Mouse (Mus musculus) left cerebral cortex, postnatal 10 days (tissue): ENCODE results near the gene Phf19. TPM values are rescaled to one million over a fixed set of nuclear protein-coding genes. Genes with fewer than 3 reads are reported as not detected.

Experiments used
- DNase-seq, 2 experiments: peaks; one replicate each; pipeline ENCODE4 v3.0.0; 2021 to 2022; ENCODE audit warnings: low spot score in 2 of 2, mixed read lengths in 1 of 2; ENCODE audit errors: extremely low spot score in 1 of 2
- intact Hi-C: fragments of 180-260 bp; cut with DNase I; formaldehyde crosslinking; loops from one replicate; pipeline ENCODE4 v1.15.1; 2025
- total RNA-seq, 2 experiments: library from RNA; stranded (reverse); gene quantifications; 2 replicates each; pipeline ENCODE4 v1.2.3; 2021

Phf19 gene
- total RNA-seq, 2 experiments from 2014 or later = 1.3 to 1.8 TPM

DNA sequence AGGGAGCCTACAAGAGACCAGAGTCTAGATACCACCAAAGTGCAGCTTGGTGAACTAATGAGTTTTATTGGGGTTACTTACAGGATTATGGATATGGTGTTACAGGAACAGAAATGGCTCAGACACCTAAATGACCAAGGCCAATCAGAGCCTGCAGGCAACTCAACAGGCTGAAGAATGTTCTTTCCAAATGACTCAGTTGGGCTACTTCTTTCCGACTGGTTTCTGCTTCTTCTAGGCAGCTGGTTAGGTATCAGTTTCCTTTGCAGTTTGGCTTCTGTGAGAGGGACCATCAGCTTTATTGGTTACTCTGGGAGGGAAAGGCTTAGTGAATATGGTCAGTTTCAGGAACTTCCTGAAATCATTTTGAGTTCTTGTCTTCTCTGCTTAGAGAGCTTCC, 66.1 kb downstream of the Phf19 start:
- no peak for DNase-seq
- intact Hi-C loops = no loop called here

Other genes starting within 250 kb of the Phf19 start
- gene Gapvd1, start 158.8 kb downstream of the Phf19 start, total RNA-seq = 100 to 1,000 TPM; 109 to 115 TPM
- gene Hspa5, start 142.1 kb downstream of the Phf19 start, total RNA-seq = 100 to 1,000 TPM; 216 to 224 TPM
- gene Rabepk, start 114.1 kb downstream of the Phf19 start, total RNA-seq = 10 to 100 TPM; 22.3 to 32.6 TPM
- gene Fbxw2, start 87.7 kb downstream of the Phf19 start, total RNA-seq = 100 to 1,000 TPM in 1 of 2 experiments, 10 to 100 TPM in 1; 97.1 to 103 TPM
- under 1 TPM in 1 of 2 experiments, not detected in 1; 0.20 TPM for gene Gm34653, start 81.0 kb downstream of the Phf19 start, total RNA-seq
- under 1 TPM; 0.34 to 0.53 TPM for gene Cutal, start 39.6 kb downstream of the Phf19 start, total RNA-seq
- 10 to 100 TPM; 33.2 to 42.1 TPM for gene Psmd5, start 39.1 kb downstream of the Phf19 start, total RNA-seq
- gene Traf1, start 47.7 kb upstream of the Phf19 start, total RNA-seq = under 1 TPM; 0.36 to 0.53 TPM
- gene Hc, start 147.4 kb upstream of the Phf19 start, total RNA-seq = under 1 TPM; 0.45 to 0.65 TPM
- not detected for gene AI182371, start 187.5 kb upstream of the Phf19 start, total RNA-seq
- 10 to 100 TPM in 1 of 2 experiments, 1 to 10 TPM in 1; 9.4 to 12.6 TPM for gene Cntrl, start 195.5 kb upstream of the Phf19 start, total RNA-seq